ENCODE assay signal across 8 mouse cellular contexts in the genomic region with DNA sequence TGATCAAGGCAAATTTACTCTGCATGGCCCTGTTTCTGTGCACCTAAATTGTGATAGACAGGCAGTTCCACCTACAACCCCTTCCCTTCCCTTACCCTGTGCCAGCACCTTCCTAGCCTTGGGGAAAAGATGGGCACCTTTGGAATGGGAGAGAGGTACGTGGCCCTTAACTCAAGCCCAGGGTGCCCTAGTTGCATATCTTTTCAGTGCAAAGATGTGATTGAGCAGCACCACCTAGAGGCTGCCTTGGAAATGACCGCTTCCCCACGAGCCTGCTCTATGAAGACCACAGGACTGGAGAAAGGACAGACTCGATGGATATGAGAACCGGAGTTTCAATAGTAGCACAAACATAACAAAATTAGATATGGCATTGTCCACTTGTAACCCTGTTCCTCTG. TPM values are rescaled to one million over a fixed set of nuclear protein-coding genes. Genes with fewer than 3 reads are reported as not detected.
DNase-seq lines count a peak whose midpoint lies in the region; ATAC-seq and TF ChIP-seq lines count a peak whose summit lies in the region.
"Had no signal": no experiment of that assay in that cellular context is flagged by ENCODE, and none has a peak within 500 bp of the region (broad histone marks: within the 10 kb centered on the region; RNA-seq: fewer than 3 reads in every experiment).

No protein-coding gene starts in this region.

- ATAC-seq in inflammation-experienced regulatory T-cells, adult 6 months: peak; percentile 86

- DNase-seq in adrenal gland, adult (ENCODE audit: inconsistent age in 2 of 2, low spot score in 1 of 2): peak; percentile 77 to 93
- peak; percentile 82 to 89 for DNase-seq in cerebellum, postnatal 25 days
- DNase-seq in gastrocnemius, adult 18-20 months (ENCODE audit: low spot score): peak; percentile 72
- DNase-seq in left cerebral cortex, postnatal 10 days (ENCODE audit: extremely low spot score in 1 of 2, low spot score in 2 of 2): peak; percentile 66 to 68
- peak; percentile 72 for DNase-seq in midbrain, embryonic 10.5 days (ENCODE audit: low spot score)

- TF ChIP-seq POLR2A in small intestine, adult 2 months (IDR thresholded peaks at IDR 0.05; ENCODE audit: low read depth, low read length): no peak

- intact Hi-C loops in left cerebral cortex, postnatal 10 days (cut with DNase I): loop anchor here (5.0 kb wide), 1 partner anchor 536 kb away; no protein-coding TSS in a partner anchor

- no peak overlapping the region for H3K27ac ChIP-seq in midbrain, embryonic 10.5 days (replicated peaks)
- H3K27ac ChIP-seq in small intestine, adult 2 months (ENCODE audit: insufficient read depth, low read depth, low read length): no peak overlapping the region
- H3K27ac ChIP-seq: lung, embryonic 15.5 days had no signal

- no peaks in the 10 kb centered on the region for H3K4me1 ChIP-seq in midbrain, embryonic 10.5 days
- H3K4me1 ChIP-seq in small intestine, adult 2 months (ENCODE audit: control insufficient read depth, insufficient read depth, insufficient read length, low read length): no peaks in the 10 kb centered on the region

- no peaks in the 10 kb centered on the region for H3K36me3 ChIP-seq in midbrain, embryonic 10.5 days
- no peaks in the 10 kb centered on the region for H3K36me3 ChIP-seq in small intestine, adult 2 months (ENCODE audit: control insufficient read depth, insufficient read depth, low read length)
- H3K36me3 ChIP-seq: lung, embryonic 15.5 days had no signal

- no peak overlapping the region for H3K4me3 ChIP-seq in midbrain, embryonic 10.5 days
- H3K4me3 ChIP-seq in small intestine, adult 2 months (ENCODE audit: low read depth, low read length): no peak overlapping the region
- H3K4me3 ChIP-seq: lung, embryonic 15.5 days had no signal

- 0 out of 2 replicates have a peak, but pooled peaks cover 6% of the 10 kb centered on the region for H3K27me3 ChIP-seq in midbrain, embryonic 10.5 days (ENCODE audit: low read depth, poor library complexity, severe bottlenecking)
- H3K27me3 ChIP-seq in small intestine, adult 2 months (ENCODE audit: control insufficient read depth, insufficient read depth, low read length): no peaks in the 10 kb centered on the region
- H3K27me3 ChIP-seq: lung, embryonic 15.5 days had no signal

- WGBS in midbrain, embryonic 10.5 days: 18% methylated on average over 5 of the region's 5 CpGs
- 2% methylated on average over 5 of the region's 5 CpGs for WGBS in small intestine, adult 2 months

- no peaks in the 10 kb centered on the region for H3K9me3 ChIP-seq in midbrain, embryonic 10.5 days (replicated peaks)
- H3K9me3 ChIP-seq: lung, embryonic 15.5 days had no signal

- peak; percentile 81; the same call in 1 of the 2 replicates for TF ChIP-seq CTCF in small intestine, adult 2 months (IDR thresholded peaks at IDR 0.05; ENCODE audit: extremely low read depth, insufficient read length, insufficient replicate concordance, low read depth, low read length)

RNA-seq across cellular contexts. Expression of a gene that starts 8.1 kb away (rescaled TPM):
- 1 to 10 TPM; 4.3 to 5.5 TPM for total RNA-seq in gastrocnemius, adult 18-20 months (2021)
- 1 to 10 TPM; 1.9 to 3.8 (median 3.2) TPM for polyA plus RNA-seq in inflammation-experienced regulatory T-cells, adult 6 months (2017; shearing (Covaris generic))
- 1 to 10 TPM; 3.7 to 4.5 TPM for total RNA-seq in left cerebral cortex, postnatal 10 days (2021)
- 1.4 and 2.0 TPM in 2 replicates for polyA plus RNA-seq in midbrain, embryonic 10.5 days (2016; fragmentation: Nextera tagmentation; extraction: Ambion mirVana)
- 1.3 and 1.7 TPM in 2 replicates for polyA plus RNA-seq in small intestine, adult 2 months (2012; rRNA removed)
